Mouse (Mus musculus) heart, embryonic 10.5 days (tissue): ENCODE results near the gene Pyroxd2. TPM values are rescaled to one million over a fixed set of nuclear protein-coding genes. Genes with fewer than 3 reads are reported as not detected.

Experiments used
- polyA plus RNA-seq: library from polyadenylated mRNA; unstranded; fragments of >200 nt; fragmentation: Nextera tagmentation; extraction: Ambion mirVana; gene quantifications from 2 replicates; pipeline ENCODE4 v1.2.1, GENCODE M21; 2016

Pyroxd2 gene
- polyA plus RNA-seq, 1 experiment from 2014 or later = 1.5 TPM

Other genes starting within 250 kb of the Pyroxd2 start
- gene R3hcc1l, start 234.0 kb downstream of the Pyroxd2 start, polyA plus RNA-seq = 13.7 and 15.0 TPM in 2 replicates
- gene Loxl4, start 140.0 kb downstream of the Pyroxd2 start, polyA plus RNA-seq = 0.04 and 0.10 TPM in 2 replicates
- 9.2 and 11.6 TPM in 2 replicates for gene Hps1, start 27.2 kb upstream of the Pyroxd2 start, polyA plus RNA-seq